Mouse (Mus musculus) embryonic facial prominence, embryonic 11.5 days (tissue): ENCODE data around the gene Acox3. TPM values are rescaled to one million over a fixed set of nuclear protein-coding genes. Genes with fewer than 3 reads are reported as not detected.
A peak's percentile ranks its signal among the peaks of the same experiment; 100 is the strongest.

Experiments used
- ATAC-seq: fragments of 200-750 bp; cut with Nextera tagmentation; replicated peaks from 2 replicates; pipeline ENCODE4 v1.8.0; 2017; ENCODE audit warnings: low read depth; ENCODE audit not compliant: insufficient number of reproducible peaks, low FRiP score, low TSS enrichment
- DNase-seq: peaks from one replicate; pipeline ENCODE4 v3.0.0-alpha.2; 2015; ENCODE audit warnings: low spot score
- H3K27ac ChIP-seq: fragments of 300-500 bp; sonication (generic); replicated peaks from 2 replicates; pipeline ENCODE4 v1.5.1; 2014; ENCODE audit warnings: mild to moderate bottlenecking, low read depth, low read length, control low read depth
- H3K27me3 ChIP-seq: fragments of 300-500 bp; sonication (generic); 2 replicates; pipeline ENCODE4 v1.6.1; 2014; ENCODE audit warnings: mild to moderate bottlenecking, low read length, moderate library complexity, mixed read lengths; ENCODE audit not compliant: control insufficient read depth, insufficient read depth
- H3K36me3 ChIP-seq: fragments of 300-500 bp; sonication (generic); replicated peaks from 2 replicates; pipeline ENCODE4 v1.6.1; 2014; ENCODE audit warnings: low read depth, mild to moderate bottlenecking, low read length, moderate library complexity, mixed read lengths; ENCODE audit not compliant: control insufficient read depth, insufficient read depth
- H3K4me1 ChIP-seq: fragments of 300-500 bp; sonication (generic); 2 replicates; pipeline ENCODE4 v1.6.1; 2014; ENCODE audit warnings: low read length, mixed read lengths; ENCODE audit not compliant: control insufficient read depth, insufficient read depth
- H3K4me2 ChIP-seq: fragments of 300-500 bp; sonication (generic); 2 replicates; pipeline ENCODE4 v1.6.1; 2014; ENCODE audit warnings: low read depth, mild to moderate bottlenecking, control low read depth, low read length, moderate library complexity
- H3K4me3 ChIP-seq: fragments of 300-500 bp; sonication (generic); 2 replicates; pipeline ENCODE4 v1.5.1; 2014; ENCODE audit warnings: low read depth, low read length, control low read depth
- H3K9ac ChIP-seq: fragments of 300-500 bp; sonication (generic); replicated peaks from 2 replicates; pipeline ENCODE4 v1.6.1; 2014; ENCODE audit warnings: mild to moderate bottlenecking, control low read depth, low read length
- H3K9me3 ChIP-seq: fragments of 300-500 bp; sonication (generic); replicated peaks from 2 replicates; pipeline ENCODE4 v1.6.1; 2016; ENCODE audit warnings: mild to moderate bottlenecking, low read length, inconsistent platforms, mixed read lengths; ENCODE audit not compliant: control insufficient read depth
- WGBS: fragments of 180-500 bp; shearing (Covaris S2); extraction: QIAGEN DNeasy Blood & Tissue Kit; methylation state at CpG from one replicate; pipeline ENCODE4 v1.1.7; 2014; 5-methylcytosine and 5-hydroxymethylcytosine counted together
- polyA plus RNA-seq: library from polyadenylated mRNA; unstranded; fragments of >200 nt; fragmentation: Nextera tagmentation; extraction: Ambion mirVana; gene quantifications from 2 replicates; pipeline ENCODE4 v1.2.1, GENCODE M21; 2014

Acox3 gene
- 10.5 and 10.9 TPM in 2 replicates for polyA plus RNA-seq

GRCm38 (mm10) chr5:35582445-35583220, at the start of gene Acox3:
Gene Acox3, plus strand, starts transcription at chr5:35583040.
- ATAC-seq (peak; percentile 91), DNase-seq (peak; percentile 97)
- Histone ChIP-seq H3K9ac (peak within 1 kb of the TSS; percentile 65), H3K9me3 (no peaks in the 10 kb centered on the region), H3K27me3 (no peaks in the 10 kb centered on the region), H3K4me1 (no peaks in the 10 kb centered on the region), H3K4me3 (peak within 1 kb of the TSS; percentile 58), H3K36me3 (no peaks in the 10 kb centered on the region), H3K4me2 (peak within 1 kb of the TSS; percentile 67), H3K27ac (no peak within 1 kb of the TSS)
- WGBS: under 1% methylated on average over 35 of the region's 35 CpGs

DNA sequence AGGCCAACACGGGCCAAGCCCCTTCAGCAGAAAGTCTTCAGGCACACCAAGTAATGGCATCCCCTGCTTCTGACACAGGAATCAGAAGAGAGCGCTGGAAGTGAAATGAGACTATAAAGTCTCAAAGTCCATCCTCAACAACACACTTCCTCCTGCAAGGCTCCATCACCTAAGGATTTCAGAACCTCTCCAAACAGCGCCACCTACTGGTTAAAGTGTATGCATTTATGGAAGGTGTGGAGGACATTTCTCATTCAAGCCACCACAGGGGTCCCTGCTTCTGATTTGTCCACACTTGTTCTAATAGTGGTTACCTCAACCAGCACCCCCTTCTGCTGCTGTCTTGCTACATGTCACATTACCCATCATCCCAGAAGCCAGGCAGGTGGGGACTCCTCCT, 46.6 kb upstream of the Acox3 start:
- H3K27ac ChIP-seq: no peak overlapping the region
- WGBS: 69% methylated on average over 3 of the region's 3 CpGs
- no peaks in the 10 kb centered on the region for H3K27me3 ChIP-seq
- no peaks in the 10 kb centered on the region for H3K4me1 ChIP-seq
- no peaks in the 10 kb centered on the region for H3K36me3 ChIP-seq
- H3K9ac ChIP-seq: no peak overlapping the region
- peak; percentile 40 for DNase-seq
- H3K9me3 ChIP-seq: no peaks in the 10 kb centered on the region
- no peak overlapping the region for H3K4me3 ChIP-seq
- no peak for ATAC-seq
- H3K4me2 ChIP-seq: no peak overlapping the region

GRCm38 (mm10) chr5:35537474-35537873, 45.4 kb upstream of the Acox3 start:
- no peak; the same call in 1 of the 2 replicates for ATAC-seq
- Histone ChIP-seq H3K27me3 (no peaks in the 10 kb centered on the region), H3K9me3 (no peaks in the 10 kb centered on the region), H3K36me3 (no peaks in the 10 kb centered on the region), H3K9ac (no peak overlapping the region), H3K27ac (no peak overlapping the region), H3K4me3 (no peak overlapping the region), H3K4me1 (no peaks in the 10 kb centered on the region), H3K4me2 (no peak overlapping the region)
- DNase-seq: no peak
- 56% methylated on average over 1 of the region's 1 CpGs for WGBS

DNA sequence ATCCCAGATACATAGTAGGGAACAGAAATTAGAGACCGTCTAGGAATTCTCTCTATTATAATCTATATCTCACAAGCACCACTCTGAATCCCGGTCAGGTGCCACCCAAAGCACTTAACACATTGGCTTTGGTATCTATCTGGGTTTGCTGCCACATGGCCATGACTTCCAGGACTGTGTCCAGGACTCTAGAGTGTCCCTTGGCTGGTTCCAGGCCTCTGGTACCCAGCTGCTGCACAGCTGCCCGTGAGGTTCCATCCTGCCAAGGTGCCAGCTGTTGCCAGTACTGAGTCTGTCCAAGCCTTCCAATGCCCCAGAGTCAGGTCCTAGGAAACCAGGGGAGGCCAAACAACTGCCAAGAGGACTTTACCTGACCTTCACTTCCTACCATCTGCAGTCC, 44.8 kb upstream of the Acox3 start:
- Histone ChIP-seq H3K4me1 (no peaks in the 10 kb centered on the region), H3K9me3 (no peaks in the 10 kb centered on the region), H3K9ac (no peak overlapping the region), H3K27ac (no peak overlapping the region), H3K36me3 (no peaks in the 10 kb centered on the region), H3K4me3 (no peak overlapping the region), H3K27me3 (no peaks in the 10 kb centered on the region), H3K4me2 (no peak overlapping the region)
- ATAC-seq (no peak), DNase-seq (no peak)
- WGBS: 87% methylated on average over 3 of the region's 3 CpGs

GRCm38 (mm10) chr5:35539576-35539975, 43.3 kb upstream of the Acox3 start:
- Histone ChIP-seq H3K9ac (no peak overlapping the region), H3K4me2 (no peak overlapping the region), H3K4me3 (no peak overlapping the region), H3K4me1 (no peaks in the 10 kb centered on the region), H3K27ac (no peak overlapping the region), H3K27me3 (no peaks in the 10 kb centered on the region), H3K9me3 (no peaks in the 10 kb centered on the region), H3K36me3 (no peaks in the 10 kb centered on the region)
- ATAC-seq (no peak), DNase-seq (peak; percentile 25)
- WGBS: 56% methylated on average over 4 of the region's 4 CpGs

- Histone ChIP-seq H3K4me1 (no peaks in the 10 kb centered on the region), H3K9ac (no peak overlapping the region), H3K27me3 (no peaks in the 10 kb centered on the region), H3K36me3 (no peaks in the 10 kb centered on the region), H3K27ac (0 out of 2 replicates have a peak overlapping the region, but pooled peaks have one; percentile 65), H3K4me2 (no peak overlapping the region), H3K4me3 (no peak overlapping the region), H3K9me3 (no peaks in the 10 kb centered on the region)
- DNase-seq (peak; percentile 46), ATAC-seq (no peak)
- 47% methylated on average over 5 of the region's 5 CpGs for WGBS
Observed at GRCm38 (mm10) chr5:35540555-35540954, 42.3 kb upstream of the Acox3 start.

- H3K4me3 ChIP-seq: no peak overlapping the region
- no peaks in the 10 kb centered on the region for H3K27me3 ChIP-seq
- 0 out of 2 replicates have a peak overlapping the region, but pooled peaks have one; percentile 65 for H3K27ac ChIP-seq
- H3K9ac ChIP-seq: no peak overlapping the region
- no peaks in the 10 kb centered on the region for H3K9me3 ChIP-seq
- peak; percentile 53; the same call in 1 of the 2 replicates for ATAC-seq
- no peaks in the 10 kb centered on the region for H3K4me1 ChIP-seq
- no peak overlapping the region for H3K4me2 ChIP-seq
- 45% methylated on average over 4 of the region's 4 CpGs for WGBS
- no peaks in the 10 kb centered on the region for H3K36me3 ChIP-seq
- peak; percentile 78 for DNase-seq
Observed at GRCm38 (mm10) chr5:35541059-35541790, 41.6 kb upstream of the Acox3 start.

- Histone ChIP-seq H3K27me3 (no peaks in the 10 kb centered on the region), H3K36me3 (no peaks in the 10 kb centered on the region), H3K4me2 (no peak overlapping the region), H3K27ac (no peak overlapping the region), H3K9me3 (no peaks in the 10 kb centered on the region), H3K4me1 (no peaks in the 10 kb centered on the region), H3K9ac (no peak overlapping the region), H3K4me3 (no peak overlapping the region)
- DNase-seq (no peak), ATAC-seq (no peak)
Observed at GRCm38 (mm10) chr5:35546127-35546526, 36.7 kb upstream of the Acox3 start.
